Mouse (Mus musculus): Measurements from ENCODE around the gene Llgl2.

Llgl2 gene

DNA sequence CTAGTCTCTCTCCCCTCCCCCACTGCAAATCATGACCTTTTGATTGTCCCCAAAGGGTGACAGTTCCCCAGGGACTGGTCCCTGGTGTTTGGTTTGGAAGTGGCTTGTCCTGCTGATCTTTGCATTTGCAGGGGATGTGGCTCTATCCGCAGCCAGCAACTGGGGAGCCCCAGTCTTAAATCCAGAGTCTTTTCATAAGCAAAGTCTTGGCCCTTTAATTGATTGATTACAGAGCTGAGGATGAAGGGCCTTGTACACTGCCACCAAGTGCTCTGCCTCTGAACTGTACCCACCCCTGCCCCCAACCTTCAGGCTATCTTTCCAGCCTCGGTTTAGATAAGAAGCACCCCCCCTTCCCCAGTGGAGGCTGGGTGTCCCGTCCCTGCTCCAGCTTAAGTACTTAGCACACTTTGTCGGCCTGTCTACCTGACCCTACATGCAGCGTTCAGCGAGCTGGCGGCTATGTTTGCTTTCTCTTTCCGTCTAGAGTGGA is 9.2 kb downstream of the Llgl2 start:
- peak; percentile 62 for DNase-seq (ENCODE audit: low read depth, low spot score)

DNA sequence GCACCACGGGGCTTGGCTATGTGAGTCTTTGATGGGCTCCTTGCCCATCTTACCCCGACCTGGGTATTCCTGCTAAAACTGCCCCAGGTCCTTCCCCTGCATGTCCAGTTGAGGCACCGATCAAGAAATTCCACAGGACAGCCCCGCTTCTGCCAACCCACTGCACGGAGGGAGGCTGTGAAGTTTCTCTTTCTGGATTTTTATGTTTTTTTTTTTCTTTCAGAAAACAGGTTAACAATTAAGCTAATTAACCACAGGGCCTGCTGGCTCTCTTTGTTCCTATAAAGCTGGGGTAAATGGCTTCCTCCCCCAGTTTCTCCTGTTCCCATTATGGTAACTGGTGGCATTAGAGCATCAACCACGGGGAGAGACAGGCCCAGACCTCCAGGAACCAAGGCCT is 10.2 kb downstream of the Llgl2 start:
- no peak for DNase-seq (ENCODE audit: low read depth, low spot score)

DNA sequence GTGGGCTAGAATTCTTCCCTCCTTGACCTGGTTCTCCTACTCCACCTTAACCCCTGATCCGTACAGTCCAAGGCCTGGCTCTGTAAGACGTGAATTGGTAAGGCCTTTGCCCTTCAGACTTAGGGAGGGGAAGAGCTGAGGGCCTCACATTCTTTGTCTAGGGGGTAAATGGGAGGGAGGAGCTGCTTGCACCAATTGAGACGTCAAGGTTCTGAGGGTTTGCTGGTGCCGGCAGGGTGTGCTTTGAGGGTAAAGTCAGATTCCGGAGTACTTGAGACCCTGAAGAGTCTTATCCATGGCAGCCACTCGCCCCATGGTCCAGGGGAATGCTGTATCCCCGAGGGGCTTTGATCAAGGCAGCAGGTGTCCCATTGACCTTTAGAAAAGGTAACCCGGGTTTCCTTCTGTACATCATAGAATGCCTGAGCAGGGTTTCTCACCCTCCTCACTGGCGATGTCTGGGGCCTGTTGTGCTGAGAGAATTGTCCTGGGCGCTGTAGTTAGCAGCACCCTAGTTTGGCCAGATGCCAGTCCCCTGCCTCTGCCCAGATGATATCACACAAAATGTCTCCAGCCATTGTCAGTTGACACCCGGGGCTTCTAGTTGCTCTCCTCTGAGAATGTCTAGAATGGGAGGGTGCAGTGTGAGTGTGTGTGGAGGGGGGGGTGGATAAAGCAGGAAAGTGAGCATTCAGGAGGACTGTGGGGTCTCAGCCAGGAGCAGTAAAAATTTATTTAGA is 13.0 kb downstream of the Llgl2 start:
- peak; percentile 86 for DNase-seq (ENCODE audit: low read depth, low spot score)

DNA sequence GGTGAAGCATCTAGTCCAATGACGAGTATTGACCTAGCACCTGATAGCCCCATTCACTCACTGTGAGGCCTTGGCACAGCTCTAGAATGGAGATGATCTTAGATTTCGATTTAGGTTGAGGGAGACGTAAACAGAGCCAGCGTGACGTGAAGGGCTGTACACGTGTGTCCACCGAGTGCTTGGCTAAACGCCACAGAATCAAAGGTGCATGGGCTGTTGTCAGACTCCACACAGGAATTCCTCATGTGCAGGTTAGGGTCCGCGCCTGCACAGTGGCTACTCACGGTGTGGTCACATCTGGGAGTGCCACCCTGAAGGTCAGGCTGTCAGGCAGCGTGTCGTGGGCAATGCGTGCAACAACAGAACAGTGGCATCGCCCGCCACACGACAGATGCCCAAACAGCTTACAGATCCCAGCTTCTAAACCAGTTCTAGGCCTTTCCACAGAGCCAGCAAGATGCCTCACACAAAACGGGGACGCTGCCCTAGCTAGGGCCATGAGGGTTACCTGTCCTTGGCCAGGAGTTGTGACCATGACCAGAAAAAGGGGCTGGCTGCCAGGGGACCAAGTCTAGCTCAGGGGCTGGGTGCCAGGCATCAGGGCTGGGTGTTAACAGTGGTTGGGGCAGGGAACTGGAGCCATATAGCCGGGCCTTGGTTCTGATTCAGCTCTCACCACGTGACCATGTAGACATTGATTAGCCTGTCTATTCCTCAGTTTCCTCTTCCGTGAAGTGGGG is 13.9 kb downstream of the Llgl2 start:
- no peak for DNase-seq (ENCODE audit: low read depth, low spot score)

DNA sequence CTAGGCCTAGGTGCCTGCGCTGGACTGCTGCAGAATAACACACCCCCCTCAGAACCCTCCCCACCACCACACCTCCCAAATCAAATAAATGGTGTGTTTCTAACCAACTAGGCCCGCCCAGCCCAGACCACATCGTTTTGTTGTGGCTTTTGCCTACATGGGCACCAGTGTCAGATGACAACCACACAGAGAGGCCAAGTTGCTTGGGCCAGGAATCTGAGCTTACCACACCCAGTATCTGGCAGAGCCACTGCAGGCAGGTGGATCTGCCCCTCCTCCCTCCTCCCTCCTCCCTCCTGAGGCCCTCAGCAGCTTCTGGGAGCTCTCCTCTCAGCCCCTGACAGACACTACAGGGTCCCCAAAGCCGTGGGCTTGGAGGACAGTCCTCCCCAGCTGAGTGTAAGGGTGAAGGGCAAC is 15.1 kb downstream of the Llgl2 start:
- peak; percentile 67 for DNase-seq (ENCODE audit: low read depth, low spot score)

DNA sequence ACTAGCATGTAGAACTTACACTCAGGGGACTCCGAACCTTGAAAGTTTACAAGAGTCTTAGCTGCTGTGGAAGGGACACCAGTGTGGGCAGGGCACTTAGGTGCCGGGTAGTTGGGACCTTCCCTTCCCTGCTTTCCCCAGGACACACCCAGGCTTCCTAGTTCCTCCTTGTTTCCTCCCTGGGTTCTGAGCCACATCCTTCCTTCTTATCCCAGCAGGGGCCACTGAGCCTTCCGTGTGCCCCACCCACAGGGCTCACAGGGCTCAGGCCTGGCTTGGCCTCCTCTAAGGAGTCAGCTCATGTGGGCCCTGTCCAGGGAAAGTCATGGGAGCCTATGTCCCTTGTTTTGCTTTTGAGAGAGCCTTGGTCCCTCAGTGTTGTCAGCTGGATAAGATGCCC is 15.9 kb downstream of the Llgl2 start:
- peak; percentile 79 for DNase-seq (ENCODE audit: low read depth, low spot score)

DNA sequence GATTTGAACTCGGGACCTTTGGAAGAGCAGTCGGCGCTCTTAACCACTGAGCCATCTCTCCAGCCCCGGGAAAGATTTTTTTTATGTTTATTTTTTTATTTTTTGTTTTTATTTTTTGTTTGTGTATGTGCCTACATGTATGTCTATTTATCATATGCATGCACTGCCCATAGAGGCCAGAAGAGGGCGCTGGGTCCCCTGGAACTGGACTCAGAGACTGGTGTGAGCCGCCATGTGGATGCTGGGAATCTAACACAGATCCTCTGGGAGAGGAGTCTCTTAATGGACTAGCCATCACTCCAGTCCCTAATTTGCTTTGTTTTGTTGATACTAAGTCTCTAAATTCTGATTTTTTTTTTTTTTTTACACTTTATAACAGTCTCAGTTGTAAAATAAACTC is 17.2 kb downstream of the Llgl2 start:
- DNase-seq (ENCODE audit: low read depth, low spot score), result peak; percentile 88

DNA sequence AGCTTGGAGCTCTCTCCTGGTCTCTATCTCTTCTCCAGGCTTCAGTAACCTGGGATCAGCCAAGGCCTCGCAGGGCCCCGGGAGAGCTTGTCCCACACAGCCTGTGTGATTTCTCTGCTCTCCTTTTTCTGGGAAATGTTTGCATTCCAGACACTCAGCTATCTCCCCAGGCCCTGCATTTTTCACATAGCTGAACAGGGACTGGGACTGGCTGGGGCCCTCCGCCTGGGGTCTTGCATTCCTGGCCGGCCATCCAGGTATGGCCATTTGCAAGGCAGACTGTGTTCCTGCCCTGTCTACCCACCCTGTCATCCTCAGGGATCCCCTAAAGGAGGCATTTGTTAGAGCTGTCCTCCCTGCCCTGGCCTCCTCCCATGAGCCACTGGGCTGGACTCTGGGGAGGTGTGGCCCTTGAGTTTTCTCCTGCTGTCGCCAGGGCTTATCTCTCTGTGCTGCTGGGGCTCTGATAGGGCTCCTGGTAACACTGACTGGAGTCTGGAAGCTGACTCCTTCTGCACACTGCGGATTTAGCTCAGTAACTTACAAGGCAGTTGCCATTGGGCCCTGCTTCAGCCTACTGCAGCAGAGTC is 18.2 kb downstream of the Llgl2 start:
- peak; percentile 91 for DNase-seq (ENCODE audit: low read depth, low spot score)

DNA sequence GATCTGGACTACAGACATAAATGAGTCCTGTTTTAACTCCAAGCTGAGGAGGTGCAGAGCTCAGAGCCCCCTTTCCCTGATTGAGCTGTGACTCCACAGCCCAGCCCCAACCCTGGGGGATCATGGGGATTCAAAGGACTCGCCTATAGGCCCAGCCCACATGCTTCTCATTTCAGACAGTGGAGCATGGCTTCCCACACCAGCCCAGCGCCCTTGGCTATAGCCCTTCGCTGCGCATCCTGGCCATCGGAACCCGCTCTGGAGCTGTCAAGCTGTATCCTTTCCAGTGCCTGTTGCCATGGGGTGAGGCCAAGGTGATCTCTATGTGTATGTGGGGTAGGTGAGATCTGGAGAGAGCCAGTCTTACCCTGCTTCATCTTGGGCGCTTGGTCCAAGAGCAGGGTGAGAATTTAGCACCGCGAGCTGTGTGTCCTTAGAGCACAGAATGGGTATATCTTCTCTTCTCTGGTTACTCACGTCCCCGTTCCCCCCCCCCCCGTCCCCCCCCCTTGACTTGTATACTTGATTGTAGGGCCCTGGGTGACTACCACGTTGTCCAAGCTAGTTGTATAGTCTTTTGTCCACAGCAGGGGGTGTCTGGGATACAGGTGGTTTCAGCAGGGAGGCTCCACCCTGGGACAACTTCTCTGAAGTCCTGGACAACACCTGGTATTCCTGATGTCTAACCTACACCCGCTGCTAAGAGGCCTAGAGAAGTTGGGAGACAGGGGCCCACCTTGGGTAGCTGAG is 19.5 kb downstream of the Llgl2 start:
- DNase-seq (ENCODE audit: low read depth, low spot score), result peak; percentile 82

DNA sequence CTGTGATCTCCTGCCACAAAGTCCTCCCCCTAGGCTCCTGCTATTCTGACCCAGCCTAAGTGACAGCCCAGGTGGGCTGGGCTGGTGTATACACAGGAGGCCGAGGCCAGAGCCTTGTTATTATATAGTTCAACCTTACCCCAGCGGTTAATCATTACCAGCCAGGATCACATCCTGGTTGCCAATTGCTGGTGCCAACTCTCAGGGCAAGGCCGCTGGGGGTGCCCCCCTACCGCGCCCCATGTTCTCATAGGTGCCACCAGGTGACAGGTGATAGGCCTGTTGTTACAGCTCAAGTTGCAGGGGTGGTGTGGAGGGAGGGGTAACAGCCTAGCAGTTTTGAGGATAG is 20.0 kb downstream of the Llgl2 start:
- no peak for DNase-seq (ENCODE audit: low read depth, low spot score)

DNA sequence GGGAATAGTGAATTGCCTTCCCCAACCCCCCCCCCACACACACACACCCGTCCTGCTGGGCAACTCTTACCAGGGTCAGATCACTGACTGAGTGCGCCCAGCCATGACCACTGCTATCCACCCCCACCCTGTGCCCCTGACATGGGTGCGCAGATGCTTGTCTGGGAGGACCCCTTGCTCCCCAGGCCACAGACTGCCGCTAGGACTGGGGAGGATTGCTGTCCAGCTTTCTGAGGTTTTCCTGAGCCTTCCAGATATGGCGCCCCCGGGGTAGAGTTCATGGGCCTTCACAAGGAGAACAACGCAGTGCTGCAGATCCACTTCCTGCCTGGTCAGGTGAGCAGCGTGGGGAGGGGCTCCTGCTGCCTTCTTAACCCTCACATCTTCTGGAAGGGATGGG is 20.4 kb downstream of the Llgl2 start:
- DNase-seq (ENCODE audit: low read depth, low spot score), result no peak

DNA sequence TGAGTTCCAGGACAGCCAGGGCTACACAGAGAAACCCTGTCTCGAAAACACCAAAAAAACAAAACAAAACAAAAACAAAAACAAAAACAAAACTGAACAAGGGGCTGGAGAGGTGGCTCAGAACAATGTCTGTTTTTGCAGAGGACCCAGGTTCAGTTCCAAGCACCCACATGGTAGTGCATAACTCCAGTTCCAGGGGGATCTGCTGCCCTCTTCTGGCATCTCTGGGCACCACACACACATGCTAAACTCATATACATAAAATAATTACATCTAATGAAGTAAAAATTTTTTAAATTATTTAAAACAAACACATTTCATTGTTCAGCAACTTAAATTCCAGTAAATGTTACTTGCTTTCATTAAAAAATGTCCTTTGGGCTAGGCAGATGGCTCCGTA is 22.0 kb downstream of the Llgl2 start:
- peak; percentile 58 for DNase-seq (ENCODE audit: low read depth, low spot score)

DNA sequence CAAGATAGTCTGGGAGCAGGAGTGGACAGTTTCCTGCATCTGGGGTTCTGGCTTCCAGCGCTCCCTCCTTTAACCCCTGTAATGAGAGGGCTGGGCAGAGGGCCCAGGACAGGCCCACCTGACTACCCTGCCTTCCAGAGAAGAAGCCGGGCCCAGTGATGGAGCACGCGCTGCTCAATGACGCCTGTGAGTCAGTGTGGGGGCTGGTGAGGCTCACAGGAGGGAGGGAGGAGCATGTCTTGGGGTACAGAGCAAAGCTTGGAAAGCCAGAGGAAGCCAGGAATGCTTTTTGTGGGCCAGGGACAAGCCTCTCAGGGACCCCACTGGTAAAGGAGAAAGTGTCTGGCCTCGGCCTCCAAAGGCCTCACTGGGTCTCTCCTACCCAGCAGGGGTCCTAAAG is 30.8 kb downstream of the Llgl2 start:
- no peak for DNase-seq (ENCODE audit: low read depth, low spot score)

DNA sequence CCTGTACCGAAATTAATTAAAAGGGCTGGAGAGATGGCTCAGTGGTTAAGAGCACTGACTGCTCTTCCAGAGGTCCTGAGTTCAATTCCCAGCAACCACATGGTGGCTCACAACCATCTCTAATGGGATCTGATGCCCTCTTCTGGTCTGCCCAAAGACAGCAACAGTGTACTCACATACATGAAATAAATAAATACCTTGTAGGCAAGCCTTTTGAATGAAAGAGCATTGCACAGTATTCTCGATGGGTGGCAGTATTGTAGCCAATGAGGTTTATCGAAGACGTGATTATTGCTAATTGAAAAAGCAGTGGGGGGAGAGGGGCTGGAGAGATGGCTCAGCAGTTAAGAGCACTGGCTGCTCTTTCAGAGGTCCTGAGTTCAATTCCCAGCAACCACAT is 33.3 kb downstream of the Llgl2 start:
- peak; percentile 41 for DNase-seq (ENCODE audit: low read depth, low spot score)

DNA sequence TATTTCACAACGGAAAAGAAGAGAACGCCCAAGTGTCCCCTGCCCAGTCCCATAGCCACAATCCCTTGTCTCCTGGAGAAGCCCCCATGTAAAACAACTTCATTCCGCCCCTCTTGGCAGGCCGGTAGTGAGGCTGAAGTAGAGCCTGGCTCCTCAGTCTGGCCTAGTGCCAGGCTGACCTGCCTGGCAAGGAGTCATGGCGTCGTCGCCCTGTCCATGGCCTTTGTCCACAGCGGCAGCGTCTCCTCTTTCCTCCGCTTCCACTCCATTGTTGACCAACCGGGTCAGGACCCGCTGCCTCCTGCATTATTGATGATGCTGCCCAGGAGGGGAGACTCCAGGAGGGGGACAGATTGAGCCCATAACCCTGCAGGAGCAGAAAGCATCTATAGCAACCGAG is 34.1 kb downstream of the Llgl2 start:
- DNase-seq (ENCODE audit: low read depth, low spot score), result no peak

DNA sequence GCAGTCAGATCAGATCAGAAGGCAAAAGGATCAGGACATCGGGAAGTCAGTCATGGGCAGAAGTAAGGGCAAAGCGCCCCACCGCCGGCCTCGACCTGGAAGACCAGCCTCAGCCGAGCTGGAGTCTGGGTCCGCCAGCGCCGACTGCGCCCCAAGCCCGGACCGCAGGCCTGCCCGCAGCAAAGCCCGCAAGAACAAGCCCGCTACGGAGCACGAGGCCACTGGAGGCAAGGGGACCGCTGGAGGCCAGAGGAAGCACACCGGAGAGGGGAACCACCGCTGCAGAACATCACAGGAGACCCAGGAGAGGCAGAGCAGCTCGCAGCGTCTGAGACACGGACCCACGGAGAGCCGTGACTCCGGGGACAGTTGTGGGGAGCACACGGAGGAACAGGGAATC is 34.5 kb downstream of the Llgl2 start, which contains the start of gene Myo15b:
Gene Myo15b (plus strand): TSS at position 53 of the 400 bp plus-strand sequence.
- peak; percentile 51 for DNase-seq (ENCODE audit: low read depth, low spot score)

DNA sequence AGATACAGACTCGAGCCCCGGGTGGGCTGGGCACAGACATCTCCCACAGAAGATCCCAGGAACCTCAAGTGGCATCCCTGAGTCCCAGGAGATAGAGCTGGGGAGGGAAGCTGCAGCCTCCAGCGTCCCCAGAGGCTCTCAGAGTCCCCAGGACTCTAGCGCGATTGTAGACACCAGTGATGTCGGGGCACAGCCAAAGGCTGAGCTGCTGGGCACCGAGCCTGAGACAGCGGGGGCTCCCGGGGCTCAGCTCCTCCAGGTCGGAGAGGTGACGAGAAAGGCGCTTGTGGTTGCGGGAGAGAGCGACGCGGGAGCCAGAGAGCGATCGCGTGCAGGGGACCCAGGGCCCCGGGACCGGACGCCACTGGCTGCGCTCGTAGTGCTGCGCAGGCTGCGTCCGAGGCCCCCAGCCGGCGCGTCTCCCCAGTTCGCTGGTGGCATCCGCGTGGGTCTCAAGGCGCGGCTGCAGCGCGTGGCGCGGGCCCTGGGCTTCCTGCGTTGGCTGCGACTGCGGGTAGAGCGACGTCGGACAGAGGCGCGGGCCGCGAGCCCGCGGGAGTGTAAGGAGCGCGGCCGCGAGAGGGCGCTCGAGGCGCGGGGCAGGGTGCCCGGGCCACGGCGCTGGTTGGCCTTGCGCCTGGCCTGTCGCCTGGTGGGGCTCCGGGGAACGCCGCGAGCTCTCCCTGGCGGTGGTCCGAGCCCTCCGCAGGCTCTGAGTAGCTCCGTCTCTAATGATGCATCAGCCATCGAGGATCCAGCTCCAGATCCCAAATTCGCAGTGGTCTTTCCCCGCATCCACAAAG is 35.5 kb downstream of the Llgl2 start:
- peak; percentile 96 for DNase-seq (ENCODE audit: low read depth, low spot score)

DNA sequence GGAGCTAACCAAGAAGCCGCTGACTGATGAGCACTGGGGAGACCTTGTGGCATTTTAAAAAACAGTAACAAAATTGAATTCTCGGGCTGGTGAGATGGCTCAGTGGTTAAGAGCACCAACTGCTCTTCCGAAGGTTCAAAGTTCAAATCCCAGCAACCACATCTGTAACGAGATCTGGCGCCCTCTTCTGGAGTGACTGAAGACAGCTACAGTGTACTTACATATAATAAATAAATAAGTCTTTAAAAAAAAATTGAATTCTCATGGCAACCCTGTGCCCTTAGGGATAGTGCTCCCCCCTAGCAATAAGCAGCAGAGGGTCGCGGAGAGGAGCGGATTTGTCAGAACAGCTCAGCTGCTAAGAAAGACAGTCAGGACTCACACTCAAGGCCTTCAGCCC is 40.0 kb downstream of the Llgl2 start:
- no peak for DNase-seq (ENCODE audit: low read depth, low spot score)

DNA sequence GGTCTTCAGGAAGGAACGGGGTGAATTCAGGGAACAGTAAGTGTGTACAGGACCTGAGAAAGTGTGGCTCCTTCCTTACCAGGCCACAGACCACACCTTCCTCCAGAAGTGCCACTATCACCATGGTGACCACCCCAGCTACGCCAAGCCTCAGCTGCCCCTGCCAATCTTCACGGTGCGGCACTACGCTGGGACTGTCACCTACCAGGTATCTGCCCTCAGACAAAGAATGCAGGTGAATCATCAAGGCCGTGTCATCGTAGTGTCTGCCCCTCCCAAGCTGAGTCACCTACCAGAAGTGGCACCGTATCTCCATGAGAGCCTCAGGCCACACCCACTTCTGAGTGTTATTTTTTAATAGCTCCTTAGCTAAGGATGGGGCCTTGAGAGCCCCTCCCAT is 45.5 kb downstream of the Llgl2 start:
- no peak for DNase-seq (ENCODE audit: low read depth, low spot score)

DNA sequence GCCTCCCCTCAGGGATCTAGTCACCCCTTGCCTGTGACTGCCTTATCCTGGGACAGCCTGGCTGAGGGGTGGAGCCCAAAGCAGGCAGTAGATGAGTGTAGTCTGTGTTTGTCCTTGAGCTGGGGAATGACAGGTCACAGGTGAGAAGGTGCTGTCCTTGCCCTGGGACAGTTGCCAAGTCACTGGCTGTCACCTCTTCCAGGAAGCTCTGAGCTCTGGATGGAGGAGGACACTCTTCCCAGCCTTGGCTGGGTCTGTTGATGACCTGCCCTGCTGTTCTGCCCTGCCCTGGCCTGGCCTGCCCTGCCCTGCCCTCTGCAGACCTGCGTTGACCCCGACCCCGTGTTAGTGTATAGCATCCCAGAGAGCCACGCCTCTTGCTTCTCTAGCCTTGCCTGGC is 48.6 kb downstream of the Llgl2 start:
- no peak for DNase-seq (ENCODE audit: low read depth, low spot score)

DNA sequence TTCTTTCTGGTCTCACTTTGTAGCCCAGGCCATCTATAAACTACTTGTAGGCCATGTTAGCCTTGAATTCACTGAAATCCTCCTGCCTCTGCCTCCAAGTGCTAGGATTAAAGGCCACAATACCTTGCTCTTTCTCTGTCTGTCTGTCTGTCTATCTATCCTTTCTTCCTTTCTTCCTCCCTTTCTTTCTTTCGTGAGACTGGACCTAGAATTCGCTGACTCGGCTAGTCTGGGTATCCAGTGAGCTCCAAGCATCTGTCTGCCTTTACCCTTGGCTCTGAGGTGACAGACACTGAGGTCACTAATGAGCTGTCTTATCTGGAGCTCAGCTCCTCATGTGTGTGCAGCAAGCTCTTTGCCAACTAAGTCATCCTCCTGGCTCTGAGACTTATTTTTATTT is 52.1 kb downstream of the Llgl2 start:
- no peak for DNase-seq (ENCODE audit: low read depth, low spot score)

All from ZHBTc4 (cell line).